Mouse (Mus musculus) heart, embryonic 14.5 days (tissue): Measurements from ENCODE around the gene Fxyd3. TPM values are rescaled to one million over a fixed set of nuclear protein-coding genes. Genes with fewer than 3 reads are reported as not detected.

ENCODE experiments used
- ATAC-seq: fragments of 200-750 bp; cut with Nextera tagmentation; 2 replicates; pipeline ENCODE4 v1.8.0; 2017; ENCODE audit warnings: low read depth, moderate TSS enrichment; ENCODE audit not compliant: insufficient number of reproducible peaks, insufficient read depth, low FRiP score
- H3K27ac ChIP-seq, 2 experiments: fragments of 200-500 bp in 1 of 2; fragments of 300-500 bp in 1 of 2; sonication (generic) in 1 of 2; replicated peaks in 1 of 2; 2 replicates each; pipeline ENCODE4 v1.5.1; 2012 to 2014; ENCODE audit warnings: low read depth in 2 of 2, low read length in 2 of 2, control low read depth in 1 of 2, mild to moderate bottlenecking in 1 of 2, mixed read lengths in 1 of 2; ENCODE audit not compliant: control insufficient read depth in 1 of 2, insufficient read depth in 1 of 2
- H3K27me3 ChIP-seq: fragments of 300-500 bp; sonication (generic); 2 replicates; pipeline ENCODE4 v1.6.1; 2014; ENCODE audit warnings: mild to moderate bottlenecking, low read length, control low read depth; ENCODE audit not compliant: control insufficient read depth, insufficient read depth
- H3K36me3 ChIP-seq: fragments of 300-500 bp; sonication (generic); 2 replicates; pipeline ENCODE4 v1.6.1; 2014; ENCODE audit warnings: mild to moderate bottlenecking, control low read depth, low read length, mixed read lengths; ENCODE audit not compliant: control insufficient read depth, insufficient read depth
- H3K4me1 ChIP-seq, 2 experiments: fragments of 200-500 bp in 1 of 2; fragments of 300-500 bp in 1 of 2; sonication (generic) in 1 of 2; 2 replicates each; pipeline ENCODE4 v1.6.1; 2012 to 2014; ENCODE audit warnings: low read length in 2 of 2, control low read depth in 1 of 2, mixed read lengths in 1 of 2; ENCODE audit not compliant: control insufficient read depth in 2 of 2, insufficient read depth in 2 of 2
- H3K4me2 ChIP-seq: fragments of 300-500 bp; sonication (generic); 2 replicates; pipeline ENCODE4 v1.6.1; 2014; ENCODE audit warnings: mild to moderate bottlenecking, low read length
- H3K4me3 ChIP-seq, 2 experiments: fragments of 200-500 bp in 1 of 2; fragments of 300-500 bp in 1 of 2; sonication (generic) in 1 of 2; 2 replicates each; pipeline ENCODE4 v1.5.1; 2012 to 2014; ENCODE audit warnings: low read length in 2 of 2, mild to moderate bottlenecking in 2 of 2, control low read depth in 1 of 2, low read depth in 1 of 2, moderate library complexity in 1 of 2; ENCODE audit not compliant: control insufficient read depth in 1 of 2, insufficient read depth in 1 of 2
- H3K9ac ChIP-seq: fragments of 300-500 bp; sonication (generic); 2 replicates; pipeline ENCODE4 v1.6.1; 2014; ENCODE audit warnings: mild to moderate bottlenecking, low read length
- H3K9me3 ChIP-seq: fragments of 300-500 bp; sonication (generic); 2 replicates; pipeline ENCODE4 v1.6.1; 2016; ENCODE audit warnings: low read length, control low read depth; ENCODE audit not compliant: control insufficient read depth
- WGBS: fragments of 180-500 bp; shearing (Covaris S2); extraction: QIAGEN DNeasy Blood & Tissue Kit; methylation state at CpG from one replicate; pipeline ENCODE4 v1.1.7; 2014; 5-methylcytosine and 5-hydroxymethylcytosine counted together
- polyA plus RNA-seq: library from polyadenylated mRNA; unstranded; fragments of >200 nt; fragmentation: Nextera tagmentation; extraction: Ambion mirVana; gene quantifications from 2 replicates; pipeline ENCODE4 v1.2.1, GENCODE M21; 2014

Fxyd3 gene
- 0.58 and 0.82 TPM in 2 replicates for polyA plus RNA-seq

DNA sequence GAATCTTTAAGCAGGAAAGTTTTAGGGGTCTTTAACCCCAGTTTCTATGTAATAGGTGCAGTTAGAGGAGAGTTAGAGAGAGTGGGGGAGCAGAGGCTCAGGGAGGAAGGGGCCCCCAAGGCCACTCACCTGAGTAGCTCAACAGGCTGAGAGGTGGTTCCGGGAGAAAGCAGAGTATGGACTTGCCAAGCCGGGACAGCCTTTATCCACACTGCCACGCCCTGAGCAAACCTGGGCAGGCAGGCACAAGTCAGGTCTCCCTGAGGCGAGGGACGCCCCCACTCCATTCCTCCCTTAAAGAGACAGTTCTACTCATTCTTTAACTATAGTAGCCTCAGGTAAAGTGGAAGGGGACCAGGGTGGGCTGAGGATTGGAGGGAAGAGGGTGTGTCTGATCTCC, at the start of gene Fxyd3:
Gene Fxyd3 (minus strand): TSS at position 213 of the 400 bp plus-strand sequence.
- no peaks in the 10 kb centered on the region for H3K9me3 ChIP-seq
- no peaks in the 10 kb centered on the region for H3K4me1 ChIP-seq
- H3K9ac ChIP-seq = no peak within 1 kb of the TSS
- H3K27ac ChIP-seq = no peak within 1 kb of the TSS
- H3K4me2 ChIP-seq = no peak within 1 kb of the TSS
- no peak within 1 kb of the TSS for H3K4me3 ChIP-seq
- H3K27me3 ChIP-seq = no peaks in the 10 kb centered on the region
- no peaks in the 10 kb centered on the region for H3K36me3 ChIP-seq
- no peak for ATAC-seq
- 53% methylated on average over 5 of the region's 5 CpGs for WGBS

DNA sequence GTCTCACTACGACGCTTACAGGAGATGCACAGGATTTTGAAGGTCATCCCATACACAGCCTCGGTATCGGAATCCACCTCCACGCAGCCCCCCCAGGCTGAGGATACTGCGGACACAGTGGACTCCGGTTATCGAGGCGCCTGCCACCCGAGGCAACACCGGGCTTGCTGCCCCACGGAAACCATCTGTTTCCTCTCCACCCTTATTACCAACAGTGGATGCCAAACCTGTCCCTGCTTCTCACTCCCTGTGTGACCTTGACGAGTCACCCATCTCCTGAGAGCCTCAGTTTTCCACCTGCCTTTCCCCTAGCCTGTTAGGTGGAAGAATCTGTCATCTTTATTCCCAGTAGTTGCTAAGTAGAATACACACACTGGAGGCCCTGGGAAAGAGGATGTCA, 48.6 kb upstream of the Fxyd3 start:
- H3K4me1 ChIP-seq = peaks cover 3 to 15% of the 10 kb centered on the region in 2 experiments; a peak in 3 of 4 replicates
- no peak for ATAC-seq

DNA sequence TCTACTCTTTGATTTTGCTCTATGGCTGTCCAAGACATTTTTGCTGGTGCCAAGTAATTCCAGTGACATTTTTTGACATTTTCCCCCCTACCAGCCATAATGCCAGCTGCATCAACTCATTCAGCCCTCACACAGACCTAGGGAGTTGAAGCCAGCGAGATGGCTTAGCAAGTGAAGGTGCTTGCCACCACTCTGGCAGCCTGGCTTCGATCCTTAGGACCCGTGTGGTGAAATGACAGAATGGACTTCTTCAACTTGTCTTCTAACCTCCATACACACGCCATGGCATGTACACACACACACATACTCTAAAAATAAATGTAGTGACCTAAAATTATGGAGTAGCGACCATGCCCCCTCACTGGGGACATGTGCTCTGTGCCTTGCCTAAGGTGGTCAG, 47.9 kb upstream of the Fxyd3 start:
- Histone ChIP-seq H3K9me3 (no peaks in the 10 kb centered on the region), H3K4me3 (no peak overlapping the region), H3K36me3 (peaks cover 14% of the 10 kb centered on the region), H3K4me1 (peaks cover 3 to 15% of the 10 kb centered on the region in 2 experiments; a peak in 3 of 4 replicates), H3K9ac (no peak overlapping the region), H3K4me2 (no peak overlapping the region), H3K27ac (no peak overlapping the region), H3K27me3 (peaks cover 16% of the 10 kb centered on the region)
- no peak for ATAC-seq
- 76% methylated on average over 5 of the region's 5 CpGs for WGBS

More for the DNA sequence above, 48.6 kb upstream of the Fxyd3 start:
- Histone ChIP-seq H3K9ac (no peak overlapping the region), H3K27ac (no peak overlapping the region), H3K4me3 (no peak overlapping the region), H3K4me2 (no peak overlapping the region), H3K36me3 (peaks cover 21% of the 10 kb centered on the region), H3K9me3 (no peaks in the 10 kb centered on the region), H3K27me3 (peaks cover 16% of the 10 kb centered on the region)
- WGBS = 79% methylated on average over 13 of the region's 13 CpGs

DNA sequence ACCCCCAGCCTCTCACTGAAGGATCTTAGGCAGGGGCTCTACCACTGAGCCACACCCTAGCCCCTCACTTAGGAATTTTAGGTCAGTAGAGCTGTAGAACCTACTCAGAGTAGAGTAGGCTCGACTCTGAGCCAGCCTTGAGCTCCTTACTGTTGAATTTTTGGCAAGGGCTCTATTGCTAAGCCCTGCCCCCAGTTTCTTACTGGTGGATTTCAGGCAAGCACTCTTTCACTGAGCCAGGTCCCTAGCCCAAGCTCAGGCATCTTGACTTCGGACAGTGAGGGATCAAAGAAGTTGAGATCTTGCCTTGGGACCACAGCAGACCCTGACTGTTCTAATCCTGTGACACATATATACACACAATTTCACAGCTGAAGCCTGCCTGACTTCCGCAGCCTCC, 47.2 kb upstream of the Fxyd3 start:
- Histone ChIP-seq H3K4me1 (peaks cover 3 to 15% of the 10 kb centered on the region in 2 experiments; a peak in 3 of 4 replicates), H3K9ac (no peak overlapping the region), H3K4me3 (no peak overlapping the region), H3K27me3 (peaks cover 16% of the 10 kb centered on the region), H3K4me2 (no peak overlapping the region), H3K36me3 (peaks cover 7% of the 10 kb centered on the region), H3K9me3 (no peaks in the 10 kb centered on the region), H3K27ac (no peak overlapping the region)
- WGBS = 85% methylated on average over 3 of the region's 3 CpGs
- no peak for ATAC-seq

DNA sequence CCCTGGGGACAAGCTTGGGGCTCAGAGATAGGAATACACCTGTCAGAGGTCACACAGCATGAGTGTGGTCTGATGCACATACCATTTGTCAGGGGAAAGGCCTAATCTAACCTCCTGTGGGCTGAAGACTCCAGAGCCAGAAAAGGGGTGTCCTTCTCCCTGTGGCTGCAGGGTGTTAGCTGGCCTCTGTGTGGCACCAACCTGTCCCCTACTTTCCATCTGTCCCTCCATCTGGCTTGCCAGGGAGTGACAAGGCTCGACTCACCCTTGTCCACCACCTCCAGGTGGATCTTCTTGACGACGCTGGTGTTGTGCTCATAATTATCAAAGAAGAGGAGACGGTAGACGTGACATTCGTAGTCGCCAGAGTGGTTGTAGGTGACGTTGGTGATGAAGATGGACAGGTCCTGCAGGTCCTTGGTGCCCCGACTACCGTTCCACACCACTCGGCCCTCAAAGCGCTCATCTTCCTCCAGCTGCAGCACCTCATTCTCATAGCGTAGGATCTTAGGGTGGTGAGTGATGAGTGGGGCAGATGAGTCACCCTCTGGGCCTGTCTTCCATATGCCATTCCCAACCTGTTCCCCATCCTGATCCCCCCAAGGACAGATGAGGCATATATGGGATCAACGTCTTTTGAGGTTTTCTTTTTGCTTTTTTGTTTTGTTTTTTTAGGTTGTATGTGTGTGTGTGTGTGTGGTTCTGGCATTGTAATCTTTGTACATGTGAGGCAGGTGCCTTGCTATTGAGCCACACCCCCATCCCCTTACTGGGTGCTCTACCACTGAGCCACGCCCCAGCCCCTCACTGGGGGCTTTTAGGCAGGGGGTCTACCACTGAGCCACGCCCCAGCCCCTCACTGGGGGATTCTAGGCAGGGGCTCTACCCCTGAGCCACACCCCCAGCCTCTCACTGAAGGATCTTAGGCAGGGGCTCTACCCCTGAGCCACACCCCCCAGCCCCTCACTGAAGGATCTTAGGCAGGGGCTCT, 46.4 kb upstream of the Fxyd3 start:
- Histone ChIP-seq H3K4me2 (no peak overlapping the region), H3K9ac (no peak overlapping the region), H3K9me3 (no peaks in the 10 kb centered on the region), H3K4me3 (no peak overlapping the region), H3K4me1 (peaks cover 3 to 15% of the 10 kb centered on the region in 2 experiments), H3K36me3 (no peaks in the 10 kb centered on the region), H3K27me3 (peaks cover 16% of the 10 kb centered on the region), H3K27ac (no peak overlapping the region)
- WGBS = 86% methylated on average over 16 of the region's 16 CpGs
- no peak for ATAC-seq

DNA sequence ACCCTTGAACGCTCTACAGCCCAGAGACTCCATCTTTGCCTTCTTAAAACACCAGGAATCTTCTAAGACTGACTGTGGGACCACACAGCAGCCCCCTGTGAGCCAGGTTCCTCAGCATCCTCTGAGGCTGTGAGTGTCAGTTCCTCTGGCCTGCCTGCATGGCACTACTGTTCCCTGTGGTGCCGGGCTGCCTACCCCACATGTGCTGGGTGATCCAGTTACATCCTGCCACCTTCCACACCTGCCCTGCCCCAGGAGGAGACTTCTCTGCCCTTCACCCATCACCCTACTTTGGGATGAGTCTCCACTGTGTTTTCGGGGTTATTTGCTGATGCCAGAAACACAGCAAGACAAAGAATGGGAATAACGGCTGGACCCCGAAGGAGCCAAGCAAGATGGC, 43.1 kb upstream of the Fxyd3 start:
- no peaks in the 10 kb centered on the region for H3K9me3 ChIP-seq
- H3K4me2 ChIP-seq = no peak overlapping the region
- H3K27me3 ChIP-seq = no peaks in the 10 kb centered on the region
- H3K4me1 ChIP-seq = peaks cover 11 to 16% of the 10 kb centered on the region in 2 experiments
- no peaks in the 10 kb centered on the region for H3K36me3 ChIP-seq
- ATAC-seq = no peak
- no peak overlapping the region for H3K4me3 ChIP-seq
- H3K27ac ChIP-seq = no peak overlapping the region
- WGBS = 78% methylated on average over 5 of the region's 5 CpGs
- no peak overlapping the region for H3K9ac ChIP-seq

DNA sequence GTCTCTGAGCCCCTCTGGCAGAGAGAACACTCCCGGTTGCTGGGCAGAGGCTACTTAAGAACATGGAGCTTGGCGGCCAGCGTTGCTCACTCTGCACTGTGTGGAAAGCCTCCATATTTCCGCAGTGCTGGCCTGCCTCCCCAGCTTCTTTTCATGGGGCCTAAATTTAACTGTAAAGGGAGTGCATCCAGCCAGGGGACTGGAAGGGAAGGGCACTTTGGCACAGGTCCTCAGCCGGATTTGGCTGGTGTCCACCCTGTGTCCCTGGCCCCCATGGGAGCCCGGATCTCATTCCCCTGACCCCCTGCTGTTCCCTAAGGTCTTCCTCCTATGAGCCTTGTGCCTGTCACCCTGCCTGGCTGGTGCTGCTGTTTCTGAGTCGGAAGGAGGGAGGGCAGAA, 42.0 kb upstream of the Fxyd3 start:
- ATAC-seq = no peak

More for the DNA sequence above, 42.0 kb upstream of the Fxyd3 start:
- H3K4me2 ChIP-seq = no peak overlapping the region
- peaks cover 11 to 17% of the 10 kb centered on the region in 2 experiments for H3K4me1 ChIP-seq
- no peaks in the 10 kb centered on the region for H3K36me3 ChIP-seq
- H3K9me3 ChIP-seq = no peaks in the 10 kb centered on the region
- no peak overlapping the region for H3K27ac ChIP-seq
- H3K9ac ChIP-seq = no peak overlapping the region; the same call in 1 of the 2 replicates
- H3K27me3 ChIP-seq = no peaks in the 10 kb centered on the region
- H3K4me3 ChIP-seq = no peak overlapping the region
- WGBS = 59% methylated on average over 7 of the region's 7 CpGs
